Mouse (Mus musculus) ovary, adult 18-20 months (tissue): ENCODE results near the gene Tmem86a.

Source experiments
- DNase-seq: peaks from one replicate; pipeline ENCODE4 v3.0.0; 2022; ENCODE audit warnings: low spot score, mixed read lengths

Tmem86a gene

DNA sequence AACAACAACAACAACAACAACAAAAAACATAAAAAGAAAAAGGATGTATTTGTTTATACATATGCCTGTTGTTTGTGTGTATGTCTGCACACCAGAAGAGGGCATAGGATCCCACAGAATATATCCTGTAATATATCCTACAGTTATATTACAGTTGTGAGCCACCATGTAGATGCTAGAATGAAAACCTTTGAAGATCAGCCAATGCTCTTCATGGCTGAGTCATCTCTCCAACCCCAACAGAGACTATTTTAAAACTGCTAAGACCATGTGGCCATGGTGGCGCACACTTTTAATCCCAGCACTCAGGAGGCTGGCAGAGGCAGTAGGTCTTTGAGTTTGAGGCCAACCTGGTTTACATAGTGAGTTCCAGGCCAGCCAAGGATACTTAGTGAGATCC, 22.9 kb upstream of the Tmem86a start:
- DNase-seq, result no peak

DNA sequence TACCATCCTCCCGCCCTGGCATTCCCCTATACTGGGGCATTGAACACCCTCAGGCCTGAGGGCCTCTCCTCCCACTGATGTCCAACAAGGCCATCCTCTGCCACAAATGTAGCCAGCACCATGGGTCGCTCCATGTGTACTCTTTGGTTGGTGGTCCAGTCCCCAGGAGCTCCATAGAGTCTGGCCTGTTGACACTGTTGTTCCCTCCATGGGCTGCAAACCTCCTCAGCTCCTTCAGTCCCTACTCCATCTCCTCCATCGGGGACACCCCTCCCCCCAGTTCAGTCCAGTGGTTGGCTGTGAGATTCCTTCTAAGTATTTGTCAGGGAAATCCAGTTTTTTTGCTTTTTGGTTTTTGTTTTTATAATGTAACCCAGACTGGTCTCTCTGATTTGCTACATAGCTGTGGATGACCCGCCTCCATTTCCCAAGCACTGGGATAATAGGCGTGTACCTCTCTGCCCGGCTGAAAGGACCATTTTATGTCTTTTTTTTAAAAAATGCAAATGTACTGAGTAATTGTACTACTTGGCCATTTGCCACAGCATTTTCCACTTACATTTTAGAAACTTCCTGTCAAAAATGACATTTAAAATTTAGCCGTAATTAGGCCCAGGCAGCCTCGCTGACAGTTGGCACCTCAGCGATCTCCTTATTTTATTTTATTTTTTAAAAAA, 19.7 kb upstream of the Tmem86a start:
- no peak for DNase-seq

DNA sequence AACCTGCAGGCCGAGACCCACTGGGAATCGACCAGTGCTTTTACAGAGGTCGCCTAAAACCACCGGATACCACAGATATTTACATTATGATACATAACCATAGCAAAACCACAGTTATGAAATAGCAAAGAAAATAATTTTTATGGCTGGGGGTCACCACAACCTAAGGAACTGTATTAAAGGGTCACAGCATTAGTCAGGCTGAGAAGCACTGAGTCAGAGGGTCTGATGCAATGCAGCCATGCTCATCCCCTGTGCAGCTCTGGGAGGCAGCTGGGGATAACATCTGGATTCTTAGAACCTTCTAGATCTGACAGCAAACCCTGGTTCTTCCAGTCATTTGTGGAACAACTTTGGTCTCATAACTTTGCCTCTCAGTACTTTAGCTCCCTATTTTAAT, 19.0 kb upstream of the Tmem86a start:
- DNase-seq, result no peak

DNA sequence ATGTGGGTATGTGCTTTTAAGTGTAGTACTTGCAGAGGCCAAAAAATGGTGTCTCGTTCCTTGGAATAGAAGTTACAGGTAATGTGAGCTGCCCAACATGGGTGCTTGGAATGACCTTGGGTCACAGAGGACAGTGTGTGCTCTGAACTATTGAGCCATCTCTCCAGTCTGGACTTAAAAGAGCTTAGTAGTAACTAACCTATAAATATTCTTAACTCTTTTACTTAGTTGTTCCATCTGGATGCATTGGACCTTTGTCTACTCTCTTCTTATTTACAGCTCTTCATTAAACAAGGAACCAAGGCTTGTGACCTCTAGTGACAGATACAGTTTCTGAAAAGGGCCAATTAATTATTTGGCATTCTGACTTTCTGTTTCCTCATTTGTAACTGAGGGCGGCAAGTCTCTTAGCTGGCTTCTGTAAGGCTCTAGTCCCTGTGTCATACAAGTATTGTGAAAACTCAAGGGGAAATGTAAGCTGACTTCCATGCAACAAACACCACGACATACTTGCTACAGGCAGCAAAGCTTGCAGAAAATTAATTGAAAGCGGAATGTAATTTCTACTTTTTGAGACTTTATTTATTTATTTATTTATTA, 15.5 kb upstream of the Tmem86a start:
- no peak for DNase-seq

DNA sequence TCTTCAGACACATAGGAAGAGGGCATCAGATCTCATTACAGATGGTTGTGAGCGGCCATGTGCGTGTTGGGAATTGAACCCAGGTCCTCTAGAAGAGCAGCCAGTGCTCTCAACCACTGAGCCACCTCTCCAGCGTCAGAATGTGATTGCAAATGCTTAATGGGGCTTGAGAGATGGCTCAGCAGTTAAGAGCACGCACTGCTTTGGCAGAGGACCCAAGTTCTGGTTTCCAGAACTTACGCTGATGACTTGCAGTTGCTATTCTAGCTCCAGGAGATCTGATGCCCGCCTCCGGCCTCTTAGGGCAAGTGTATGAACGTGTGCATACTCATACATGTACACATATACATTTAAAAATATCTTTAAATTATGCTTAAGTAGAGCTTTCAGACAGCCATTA, 15.0 kb upstream of the Tmem86a start:
- no peak for DNase-seq

DNA sequence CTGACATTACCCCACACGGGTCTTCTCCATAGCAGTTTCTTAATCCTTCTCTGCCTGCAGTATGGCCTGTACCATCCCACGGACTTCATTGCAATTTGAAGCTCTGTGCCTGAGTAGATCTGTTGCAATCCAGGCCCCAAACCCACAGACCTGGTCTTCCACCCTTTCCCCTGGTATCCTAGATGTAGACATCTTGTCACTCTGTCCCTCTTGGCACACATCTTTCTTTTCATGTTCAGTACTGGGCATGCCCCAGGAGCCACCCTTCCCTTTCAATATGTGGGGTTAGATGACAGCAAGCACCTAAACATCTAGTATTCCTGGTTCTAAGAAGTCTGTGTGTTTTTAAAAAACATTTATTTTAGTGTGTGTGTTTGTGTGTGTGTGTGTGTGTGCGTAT, 8.7 kb upstream of the Tmem86a start:
- DNase-seq, result no peak

DNA sequence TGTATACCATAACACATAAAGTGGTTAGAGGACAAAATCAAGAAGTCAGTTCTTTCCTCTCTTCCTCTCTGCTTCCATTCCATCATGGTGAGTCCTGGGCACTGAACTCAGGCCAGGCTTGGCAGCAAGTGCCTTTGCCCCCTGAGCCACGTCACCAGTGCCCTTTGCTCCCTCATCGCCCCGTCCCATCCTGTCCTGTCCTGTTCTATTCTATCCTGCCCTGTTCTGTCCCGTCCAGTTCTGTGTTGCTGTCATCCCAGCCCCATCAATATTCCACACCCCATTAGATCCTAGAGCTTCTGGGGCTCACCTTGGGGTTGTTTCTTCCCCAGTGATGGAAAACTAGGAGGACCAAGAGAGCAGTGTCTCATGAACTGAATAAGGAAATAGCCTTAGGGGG, 8.3 kb upstream of the Tmem86a start:
- DNase-seq, result no peak

DNA sequence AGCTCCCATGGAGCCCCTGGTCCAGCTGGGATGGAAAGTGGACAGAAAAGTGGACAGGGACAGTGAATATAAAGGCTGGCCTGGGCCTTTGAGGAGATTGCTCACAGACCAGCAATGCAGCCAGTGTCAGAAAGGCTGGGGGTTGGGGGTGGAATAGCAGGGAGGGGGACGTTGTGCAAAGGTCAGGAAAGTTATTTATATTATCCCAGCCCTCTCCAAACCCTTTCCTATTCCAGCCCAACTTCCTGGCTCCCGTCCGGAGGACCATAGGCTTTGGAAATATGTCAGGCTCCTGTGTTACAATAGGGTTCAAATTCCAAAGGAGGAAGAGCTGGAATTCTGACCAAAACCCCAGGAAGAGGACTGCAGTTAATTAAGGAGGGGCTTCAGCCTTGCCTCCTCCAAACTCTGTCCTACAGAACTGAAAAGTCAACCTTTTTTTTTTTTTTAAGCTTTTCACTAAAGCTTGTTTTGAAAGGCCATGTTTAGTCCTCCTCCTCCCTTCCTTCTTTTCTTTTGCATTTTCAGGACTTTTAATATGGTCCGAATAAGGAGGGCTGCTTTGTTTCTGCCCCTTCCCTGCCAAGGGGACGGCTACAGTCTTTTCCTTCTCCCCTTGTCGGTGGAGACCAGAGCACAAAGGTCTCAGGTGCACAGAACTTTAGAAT, 7.4 kb upstream of the Tmem86a start:
- DNase-seq, result no peak

DNA sequence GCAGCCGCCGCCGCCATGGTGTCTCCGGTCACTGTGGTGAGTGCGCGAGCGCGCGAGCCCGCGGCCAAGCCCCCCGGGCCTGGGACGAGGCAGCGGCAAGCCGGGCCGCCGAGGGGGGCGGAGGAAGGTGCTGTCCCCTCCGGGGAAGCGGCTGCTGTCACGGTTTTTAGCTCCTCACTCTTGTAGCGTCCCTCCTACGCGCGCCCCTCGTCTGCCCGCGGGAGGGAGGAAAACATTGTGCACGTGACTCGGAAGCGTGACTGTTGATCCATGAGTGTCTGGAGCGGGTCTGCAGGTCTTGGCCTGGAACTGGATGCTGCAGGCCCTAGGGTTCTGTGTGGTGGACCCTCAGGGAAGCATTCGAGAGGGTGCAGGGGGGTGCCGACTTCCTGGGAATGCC, 365 bp downstream of the Tmem86a start:
- DNase-seq, result peak; percentile 59

DNA sequence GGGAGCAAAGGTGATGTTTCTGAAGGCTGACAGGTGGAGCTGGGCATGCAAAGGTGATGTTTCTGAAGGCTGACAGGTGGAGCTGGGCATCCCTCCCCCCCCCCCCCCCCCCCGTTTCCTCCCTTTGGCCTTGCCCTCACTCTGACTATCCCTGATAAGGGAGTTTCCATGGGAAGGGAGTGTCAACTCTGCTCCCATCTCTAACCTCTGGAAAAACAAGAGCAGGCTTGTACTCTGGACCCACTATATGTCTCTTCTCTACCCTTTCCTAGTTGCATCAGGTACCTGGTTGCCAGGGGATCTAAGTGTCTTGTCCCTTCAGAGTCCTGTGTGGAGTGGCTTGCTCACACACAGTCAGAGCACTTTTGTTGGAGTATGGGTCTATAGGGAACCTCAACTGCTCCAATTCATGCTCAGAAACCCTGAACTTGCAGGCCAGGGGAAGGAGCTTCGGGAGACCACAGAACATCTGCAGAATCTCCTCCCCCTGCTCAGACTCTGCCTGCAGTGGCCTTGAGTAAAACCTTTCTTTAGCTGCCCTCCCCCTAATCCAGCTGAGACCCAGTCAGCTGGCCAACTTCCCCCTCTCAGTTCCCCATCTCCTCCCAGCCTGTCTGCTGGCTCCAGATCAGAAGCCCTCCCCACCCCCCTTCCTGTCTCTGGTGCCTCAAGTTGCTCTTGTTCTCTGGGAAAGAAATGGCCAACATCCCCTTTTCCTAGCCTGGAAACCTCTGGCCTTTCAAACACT, 1.2 kb downstream of the Tmem86a start:
- peak; percentile 76 for DNase-seq

DNA sequence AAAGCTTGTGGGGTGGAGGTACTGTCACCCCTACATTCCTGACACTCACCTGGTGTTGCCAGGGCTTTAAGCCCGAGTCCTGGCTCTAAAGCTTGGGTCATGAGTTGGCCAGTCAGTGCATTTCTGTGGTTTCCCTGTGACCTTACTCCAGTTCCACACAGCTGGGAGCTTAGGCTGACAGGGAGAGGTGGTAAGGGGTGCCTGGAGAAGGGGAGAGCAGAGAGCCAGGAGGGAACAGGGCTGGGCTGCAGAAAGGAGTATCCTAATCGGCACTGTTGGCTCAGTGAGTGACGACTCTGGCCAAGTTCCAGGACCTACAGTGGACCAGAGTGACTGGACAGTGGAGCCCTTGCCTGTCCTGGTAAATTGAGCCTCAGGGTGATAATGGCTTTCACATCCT, 1.9 kb downstream of the Tmem86a start:
- peak; percentile 46 for DNase-seq

DNA sequence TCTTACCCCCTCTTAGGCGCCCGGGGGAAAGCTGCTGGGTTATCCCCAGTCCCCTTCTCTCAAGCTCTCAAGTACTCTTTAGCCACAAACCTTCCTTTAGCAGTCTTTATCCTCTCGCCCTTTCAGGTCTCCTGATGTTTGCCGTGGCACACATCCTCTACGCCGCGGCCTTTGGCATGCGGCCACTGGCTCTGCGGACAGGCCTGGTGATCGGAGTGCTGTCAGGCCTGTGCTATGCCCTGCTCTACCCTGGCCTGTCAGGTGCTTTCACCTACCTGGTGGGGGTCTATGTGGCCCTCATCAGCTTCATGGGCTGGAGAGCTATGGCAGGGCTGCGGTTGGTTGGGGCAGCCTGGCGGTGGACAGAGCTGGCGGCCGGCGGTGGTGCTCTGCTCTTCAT, 2.9 kb downstream of the Tmem86a start:
- DNase-seq, result no peak

DNA sequence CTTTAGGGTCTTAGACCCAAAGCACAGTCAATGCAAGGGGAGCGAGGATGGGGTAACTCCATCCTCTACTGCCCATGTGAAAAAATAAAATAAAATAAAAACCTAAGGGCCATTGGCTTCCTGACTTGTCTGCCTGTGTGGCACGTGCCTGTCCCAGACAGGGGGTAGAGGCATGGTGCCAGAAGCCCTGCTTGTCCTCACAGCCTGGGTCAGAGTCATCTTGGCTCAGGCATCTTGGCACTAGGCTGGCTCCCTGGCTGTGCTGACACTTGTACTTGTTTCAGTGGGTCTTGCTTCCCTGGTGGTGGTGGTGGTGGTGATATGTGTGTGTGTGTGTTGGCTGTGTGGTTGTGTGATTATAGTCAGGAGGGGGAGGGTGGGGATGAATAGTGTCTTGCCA, 4.3 kb downstream of the Tmem86a start:
- DNase-seq, result peak; percentile 78

DNA sequence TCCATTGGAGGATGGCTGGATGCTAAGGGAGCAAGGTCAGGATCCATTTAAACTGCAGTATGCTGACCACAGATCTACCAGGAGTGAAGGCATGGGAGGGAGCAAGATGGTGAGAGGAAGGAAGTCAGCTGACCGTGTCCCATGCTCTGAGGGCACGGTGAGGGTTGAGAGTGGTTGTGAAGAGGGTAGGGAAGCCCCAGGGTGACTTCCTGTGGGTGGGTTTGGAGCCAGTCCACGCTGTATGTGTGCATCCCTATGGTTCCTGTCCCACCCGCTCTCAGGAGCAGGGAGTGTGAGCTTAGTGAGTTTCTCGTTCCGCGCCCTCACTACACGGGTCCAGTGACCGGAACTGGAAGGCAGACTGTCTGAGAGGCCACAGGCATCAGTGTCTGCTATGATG, 5.3 kb downstream of the Tmem86a start:
- no peak for DNase-seq

DNA sequence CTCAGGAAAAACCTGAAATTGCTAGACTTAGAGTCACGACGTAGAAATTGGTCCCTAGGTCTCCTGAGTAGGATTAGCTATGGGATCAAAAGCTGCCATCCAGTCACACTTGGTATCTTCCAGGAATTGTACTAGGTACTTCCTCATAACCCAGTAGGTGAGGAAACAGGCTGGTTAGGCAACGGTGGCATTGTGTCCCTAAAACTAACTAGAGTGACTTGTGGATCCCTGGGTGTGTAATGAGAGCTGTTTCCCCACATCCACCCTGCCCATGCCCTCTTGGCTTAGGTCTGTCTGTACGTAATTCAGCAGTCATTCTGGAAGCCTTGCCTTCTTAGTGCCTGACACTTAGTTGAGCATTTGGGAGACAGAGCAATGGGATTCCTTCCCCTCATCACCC, 5.9 kb downstream of the Tmem86a start:
- DNase-seq, result no peak

DNA sequence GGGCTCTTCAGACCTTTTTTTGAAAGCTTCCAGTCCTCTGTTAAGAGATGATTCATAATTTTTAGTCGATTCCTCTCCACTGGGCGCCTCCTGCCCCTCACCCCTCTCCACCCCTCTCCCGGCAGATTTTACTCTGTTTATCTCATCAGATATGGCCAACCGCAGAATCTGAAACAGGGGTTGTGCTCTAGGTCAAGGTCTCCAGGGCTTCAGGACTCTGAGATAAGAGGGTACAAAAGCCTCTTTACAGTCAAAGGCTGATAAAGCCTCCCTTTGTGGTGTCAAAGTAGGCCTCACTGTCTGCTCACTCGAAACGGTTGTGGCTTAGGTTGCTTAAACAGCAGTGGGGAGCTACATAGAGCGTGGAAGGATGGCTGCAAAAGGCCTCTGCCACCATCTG, 8.9 kb downstream of the Tmem86a start:
- peak; percentile 83 for DNase-seq

DNA sequence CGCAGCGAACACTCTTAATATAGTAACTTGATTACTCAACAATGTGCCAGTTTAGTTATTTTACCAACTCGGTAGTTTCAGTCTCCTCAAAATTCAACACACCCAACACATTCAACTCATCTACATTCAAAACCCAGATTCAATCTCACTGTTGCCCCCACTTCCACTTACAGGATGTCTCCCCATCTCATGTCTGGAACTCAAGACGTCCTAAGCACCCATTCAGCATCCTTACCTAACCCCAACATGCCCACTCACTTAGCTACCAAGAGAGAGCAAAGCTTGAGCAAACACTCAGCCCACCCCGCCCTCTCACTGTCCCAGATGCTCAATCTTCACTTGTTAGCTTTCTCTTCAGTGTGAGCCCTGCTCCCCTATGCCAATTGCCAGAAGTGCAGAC, 11.2 kb downstream of the Tmem86a start:
- no peak for DNase-seq

DNA sequence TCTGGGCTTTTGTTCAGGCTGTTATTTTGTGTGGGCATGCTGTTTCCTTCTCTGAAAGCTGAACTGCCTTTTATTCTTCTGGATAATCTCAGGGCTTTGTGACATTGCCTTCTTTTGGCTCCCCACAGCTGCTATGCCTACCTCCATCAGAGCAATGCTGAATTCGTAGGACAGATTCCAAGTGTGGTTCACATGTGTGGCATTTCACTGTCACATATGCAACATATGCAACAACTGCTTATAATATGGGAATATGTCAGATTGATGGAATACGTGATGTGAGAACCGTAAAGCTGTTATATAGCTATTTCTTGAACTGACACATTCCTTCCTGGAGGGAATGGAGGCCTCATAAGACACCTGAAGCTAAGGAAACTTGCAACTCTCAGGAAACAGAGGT, 16.5 kb downstream of the Tmem86a start:
- no peak for DNase-seq

DNA sequence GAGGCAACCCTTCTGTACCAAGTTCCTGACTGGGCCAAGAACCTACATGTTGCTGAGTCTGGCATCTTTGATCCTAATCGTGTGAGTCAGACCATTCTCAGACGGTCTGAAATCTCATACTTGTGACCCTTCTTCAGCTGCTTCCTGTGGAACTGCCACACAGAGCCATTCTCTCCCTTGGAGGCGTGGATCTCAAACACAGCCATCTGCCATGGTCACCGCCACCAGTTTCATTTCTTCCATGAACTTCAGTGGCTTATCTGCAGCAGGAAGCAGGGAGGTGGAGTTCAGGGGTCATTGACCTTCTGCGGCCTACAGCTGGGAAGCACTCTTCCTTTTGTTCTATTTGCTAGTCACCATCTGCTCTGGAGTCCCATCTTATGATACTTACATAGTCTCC, 17.5 kb downstream of the Tmem86a start:
- no peak for DNase-seq

DNA sequence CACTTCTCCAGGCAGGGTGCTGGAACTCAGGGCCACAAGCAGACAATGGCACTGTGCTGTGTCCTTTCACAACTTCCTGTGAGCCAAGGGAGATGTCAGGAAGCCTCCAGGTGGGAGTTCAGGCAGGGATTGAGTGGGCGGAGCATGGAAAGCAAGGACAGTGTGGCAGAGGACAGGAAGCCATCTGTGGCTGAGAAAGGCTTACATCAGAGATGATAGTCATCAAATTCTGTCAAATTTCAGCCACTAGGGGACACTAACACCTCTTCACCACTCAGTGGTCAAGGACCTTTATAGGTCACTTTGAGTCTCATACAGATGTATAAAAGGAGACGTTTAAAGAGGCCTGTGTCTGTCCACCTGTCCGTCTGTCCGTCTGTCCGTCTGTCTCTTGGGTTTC, 22.1 kb downstream of the Tmem86a start:
- DNase-seq, result no peak

DNA sequence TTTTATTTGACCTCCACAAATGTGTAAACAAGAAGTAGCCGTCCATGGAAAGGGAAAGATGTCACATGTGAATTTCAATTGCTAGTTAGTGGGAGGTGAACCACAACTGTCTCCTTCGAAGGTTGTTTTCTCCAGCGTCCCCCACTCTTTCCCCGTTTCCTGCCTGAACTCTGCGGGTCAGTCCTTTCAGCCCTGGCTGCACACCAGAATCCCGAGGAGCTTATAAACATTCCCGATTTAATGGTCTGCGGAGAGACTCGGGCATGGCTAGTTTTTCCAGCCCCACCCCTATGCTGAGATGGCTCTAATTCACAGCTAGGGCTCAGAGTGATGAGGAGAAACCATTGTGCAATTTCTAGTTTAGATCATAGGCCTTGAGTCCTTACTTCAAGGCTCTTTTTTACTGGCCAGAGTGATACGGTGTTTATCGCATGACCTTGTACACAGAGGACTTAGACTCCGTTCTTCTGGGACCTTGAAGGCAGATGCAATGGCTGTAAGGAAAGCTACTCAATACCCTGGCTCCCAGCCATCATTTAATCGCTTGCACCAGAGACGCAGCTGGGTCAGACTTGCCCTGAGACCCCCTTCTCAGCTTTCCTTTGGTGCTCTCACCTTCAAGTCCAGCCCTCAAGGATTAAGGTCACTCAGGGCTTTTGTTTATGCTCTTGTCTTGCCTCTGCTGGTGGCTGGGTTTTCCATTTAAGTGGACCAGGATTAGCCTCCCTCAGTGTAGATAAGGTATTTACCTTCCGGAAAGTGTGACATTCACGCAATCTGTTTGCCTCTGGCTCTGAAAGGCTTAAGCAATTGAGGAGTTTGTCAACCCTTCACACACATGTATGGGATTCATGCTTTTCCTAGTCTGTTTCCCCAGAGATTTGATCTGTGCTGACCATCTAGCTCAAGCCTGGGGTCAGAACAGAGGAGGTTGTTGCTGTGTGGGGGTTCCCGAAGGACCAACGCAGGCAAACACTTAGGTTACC, 23.4 kb downstream of the Tmem86a start:
- peak; percentile 84 for DNase-seq

DNA sequence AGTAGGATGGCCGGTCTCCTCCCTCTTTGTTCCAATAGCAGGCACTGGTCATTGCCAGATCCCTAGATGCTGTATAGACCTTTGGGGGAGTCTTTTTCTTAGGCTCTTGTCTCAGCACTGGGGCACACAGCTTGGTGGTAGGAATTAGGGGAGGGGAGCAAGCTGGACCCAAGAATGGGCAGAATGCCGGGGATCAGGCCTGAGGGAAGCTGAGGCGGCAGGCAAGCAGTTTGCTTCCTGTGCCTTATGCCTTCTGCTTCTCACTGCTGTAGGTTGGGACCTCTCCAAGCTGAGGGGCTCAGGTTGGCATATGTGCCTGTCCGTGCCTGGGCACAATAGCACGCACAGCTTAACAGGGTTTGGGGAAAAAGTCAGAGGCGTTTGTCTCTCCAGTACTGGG, 25.8 kb downstream of the Tmem86a start:
- DNase-seq, result no peak
